Mouse (Mus musculus): ENCODE data around the gene Apol6.

GRCm38 (mm10) chr15:77019533-77019932 is 25.0 kb upstream of the Apol6 start:
- TF ChIP-seq CTCF (IDR thresholded peaks at IDR 0.05; ENCODE audit: low read depth) (no peak), EP300 (optimal IDR thresholded peaks at IDR 0.05) (no peak)
